Mouse (Mus musculus): ENCODE results near the gene Ccdc181.
"Not testable (repeated sequence)": the region's sequence is repeated elsewhere in the genome, so short reads cannot be mapped to it uniquely, and the experiment has no call there.

The Ccdc181 gene

DNA sequence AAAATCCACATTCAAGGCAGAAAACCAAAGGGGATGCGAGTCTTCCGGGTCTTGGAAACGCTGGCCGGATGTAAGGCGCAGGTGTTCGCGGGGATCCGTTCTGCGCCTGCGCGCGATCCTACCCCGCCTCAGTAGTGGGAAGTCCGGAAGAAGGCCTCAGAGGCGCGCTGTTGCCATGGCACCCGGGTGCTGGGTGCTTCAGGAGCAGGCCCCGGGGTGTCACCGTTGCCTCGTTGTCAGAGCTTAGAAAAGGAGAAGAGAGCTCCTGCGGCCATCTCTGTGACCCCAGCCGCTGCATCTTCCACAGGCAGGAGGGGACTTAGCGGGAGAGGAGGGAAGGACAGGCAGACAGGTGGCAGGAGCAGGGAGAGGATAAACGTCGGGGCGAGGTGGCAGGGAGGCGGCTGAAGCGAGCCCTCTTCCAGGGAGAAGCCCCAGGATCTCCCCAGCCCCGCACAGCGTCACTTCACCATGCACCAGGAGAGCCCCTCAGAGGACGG lies at the start of gene Ccdc181:
Gene Ccdc181, plus strand, starts transcription at position 131 of the 500 bp plus-strand sequence.
- DNase-seq (ENCODE audit: low spot score): peak; percentile 99

- not testable (repeated sequence) for DNase-seq (ENCODE audit: low spot score)
These were observed 43.3 kb upstream of the Ccdc181 start for GRCm38 (mm10) chr1:164231937-164232570.

GRCm38 (mm10) chr1:164233447-164233846 lies 41.9 kb upstream of the Ccdc181 start:
- no peak for DNase-seq (ENCODE audit: low spot score)

GRCm38 (mm10) chr1:164235078-164235477 lies 40.3 kb upstream of the Ccdc181 start:
- no peak for DNase-seq (ENCODE audit: low spot score)

- DNase-seq (ENCODE audit: low spot score): no peak
These were observed 39.3 kb upstream of the Ccdc181 start for GRCm38 (mm10) chr1:164236078-164236477.

GRCm38 (mm10) chr1:164241494-164241893 lies 33.9 kb upstream of the Ccdc181 start:
- DNase-seq (ENCODE audit: low spot score): no peak

DNA sequence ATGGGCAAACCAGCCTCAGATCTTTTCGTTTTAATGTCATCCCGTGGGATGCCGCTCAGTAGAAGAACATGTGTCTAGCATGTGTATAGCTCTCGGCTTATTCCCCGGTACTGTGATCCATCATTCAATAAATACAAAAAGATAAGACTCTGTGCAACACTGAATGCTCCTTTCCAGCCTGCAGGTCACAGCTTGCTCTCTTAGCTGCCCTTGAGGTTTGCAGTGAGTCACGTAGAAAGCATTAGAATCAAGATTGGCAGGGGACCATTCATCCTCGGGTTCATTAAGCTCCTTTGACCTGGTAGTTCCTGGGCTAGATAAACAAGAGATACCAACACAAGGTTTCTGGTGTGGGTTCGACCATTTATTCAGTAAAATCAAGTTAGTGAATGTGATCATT lies 32.6 kb upstream of the Ccdc181 start:
- peak; percentile 49 for DNase-seq (ENCODE audit: low spot score)

DNA sequence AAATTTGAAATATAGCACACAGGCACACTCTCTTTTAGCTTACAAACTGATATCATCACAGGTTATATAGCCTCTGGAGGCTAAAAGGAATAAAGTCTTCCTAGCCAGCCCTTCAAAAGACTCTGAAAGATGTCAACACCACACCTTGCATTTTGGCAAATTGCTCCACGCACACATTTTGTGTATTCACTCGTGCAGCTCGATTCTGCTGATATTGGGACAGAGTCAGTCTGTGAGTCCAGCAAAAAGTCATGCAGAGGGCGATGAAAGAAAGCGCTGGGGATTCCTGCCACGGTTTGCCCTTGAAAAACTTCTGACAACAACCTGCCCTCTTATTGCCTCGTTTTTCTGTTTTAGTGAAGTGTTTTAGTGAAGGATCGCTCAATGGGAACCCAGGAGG lies 27.9 kb upstream of the Ccdc181 start:
- DNase-seq (ENCODE audit: low spot score): no peak

- peak; percentile 70 for DNase-seq (ENCODE audit: low spot score)
These were observed 27.4 kb upstream of the Ccdc181 start for GRCm38 (mm10) chr1:164247971-164248370.

DNA sequence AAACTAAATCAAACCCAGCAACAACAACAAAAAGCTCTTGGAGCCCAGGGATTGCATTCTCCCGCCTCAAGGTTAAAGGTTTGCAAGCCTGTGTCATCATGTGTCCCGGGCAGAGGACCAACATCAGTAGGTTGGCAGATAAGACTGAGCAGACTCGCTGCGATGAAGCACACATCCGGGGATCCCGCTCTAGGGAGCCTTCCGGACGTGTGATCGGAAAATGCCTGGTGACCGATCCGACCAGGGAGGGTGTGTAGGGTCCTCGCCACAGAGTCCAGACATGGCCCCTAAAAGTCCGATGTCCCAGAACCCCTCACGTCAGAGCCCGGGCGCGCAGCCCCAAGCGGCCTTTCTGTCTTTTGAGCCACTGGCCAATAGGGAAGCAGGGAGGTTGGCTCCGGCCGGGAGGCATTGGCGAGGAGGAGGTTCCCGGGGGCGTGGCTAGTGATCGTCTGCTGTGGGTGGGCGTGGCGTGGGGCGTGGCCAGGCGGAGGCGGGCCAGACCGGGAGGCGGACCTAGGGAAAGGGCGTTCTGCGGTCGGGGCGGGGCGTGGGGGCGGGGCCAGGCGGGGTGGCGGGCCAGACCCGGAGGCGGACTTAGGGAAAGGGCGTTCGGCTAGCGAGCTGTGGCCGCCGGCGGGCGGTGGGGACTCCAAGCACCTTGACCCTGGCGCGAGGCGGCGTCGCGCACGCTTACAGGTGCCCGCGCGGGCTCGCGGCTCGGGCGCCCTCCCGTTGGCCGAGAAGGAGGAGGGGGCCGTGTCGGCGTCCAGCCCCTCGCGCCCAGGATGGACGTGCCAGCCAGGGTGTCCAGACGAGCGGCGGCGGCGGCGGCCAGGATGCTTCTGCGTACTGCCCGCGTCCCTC lies 26.7 kb upstream of the Ccdc181 start, which contains the start of gene Slc19a2:
Gene Slc19a2, plus strand, starts transcription at position 582 of the 867 bp plus-strand sequence.
- DNase-seq (ENCODE audit: low spot score): peak; percentile 99

GRCm38 (mm10) chr1:164249332-164249711 lies 26.1 kb upstream of the Ccdc181 start:
- DNase-seq (ENCODE audit: low spot score): no peak

- DNase-seq (ENCODE audit: low spot score): peak; percentile 42
These were observed 24.8 kb upstream of the Ccdc181 start for GRCm38 (mm10) chr1:164250391-164251150.

DNA sequence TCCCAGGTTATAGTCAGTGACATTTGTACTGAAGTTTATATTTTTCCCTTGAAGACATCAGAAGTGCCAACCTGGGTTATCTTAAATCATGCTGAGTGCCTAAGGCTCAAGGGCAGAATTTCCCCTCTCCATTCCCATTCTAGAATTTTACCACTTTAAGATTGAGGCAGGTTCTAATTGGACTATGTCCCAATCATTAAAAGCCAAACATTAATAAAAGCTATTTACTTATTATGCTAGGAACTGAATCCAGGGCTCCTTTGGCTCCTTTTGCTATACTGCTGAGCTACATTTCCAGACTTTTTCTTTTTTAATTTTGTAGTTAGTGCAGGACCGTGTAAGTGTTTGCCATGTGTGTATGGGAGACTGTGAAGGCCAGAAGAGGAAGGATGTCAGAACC lies 23.9 kb upstream of the Ccdc181 start:
- DNase-seq (ENCODE audit: low spot score): no peak

DNA sequence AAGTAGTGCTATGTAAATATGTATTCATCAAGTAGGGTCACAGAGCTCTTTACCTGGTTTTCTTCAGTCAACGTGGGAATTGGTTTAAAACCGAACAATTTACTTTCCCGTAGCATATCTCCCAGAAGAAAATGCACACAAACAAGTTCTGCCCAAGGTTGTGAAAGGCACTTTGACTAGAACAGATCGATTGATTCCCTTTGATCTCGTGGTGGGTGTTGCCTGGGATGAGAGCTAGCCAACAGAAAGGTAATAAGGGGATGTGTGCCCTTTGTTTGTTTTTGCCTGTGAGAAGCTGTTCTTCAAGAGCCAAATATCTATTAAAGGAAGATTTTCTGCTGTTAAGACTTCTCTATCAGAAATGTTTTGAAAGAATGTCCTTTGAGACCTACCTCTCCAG lies 22.8 kb upstream of the Ccdc181 start:
- no peak for DNase-seq (ENCODE audit: low spot score)

- no peak for DNase-seq (ENCODE audit: low spot score)
These were observed 20.5 kb upstream of the Ccdc181 start for GRCm38 (mm10) chr1:164254836-164255235.

DNA sequence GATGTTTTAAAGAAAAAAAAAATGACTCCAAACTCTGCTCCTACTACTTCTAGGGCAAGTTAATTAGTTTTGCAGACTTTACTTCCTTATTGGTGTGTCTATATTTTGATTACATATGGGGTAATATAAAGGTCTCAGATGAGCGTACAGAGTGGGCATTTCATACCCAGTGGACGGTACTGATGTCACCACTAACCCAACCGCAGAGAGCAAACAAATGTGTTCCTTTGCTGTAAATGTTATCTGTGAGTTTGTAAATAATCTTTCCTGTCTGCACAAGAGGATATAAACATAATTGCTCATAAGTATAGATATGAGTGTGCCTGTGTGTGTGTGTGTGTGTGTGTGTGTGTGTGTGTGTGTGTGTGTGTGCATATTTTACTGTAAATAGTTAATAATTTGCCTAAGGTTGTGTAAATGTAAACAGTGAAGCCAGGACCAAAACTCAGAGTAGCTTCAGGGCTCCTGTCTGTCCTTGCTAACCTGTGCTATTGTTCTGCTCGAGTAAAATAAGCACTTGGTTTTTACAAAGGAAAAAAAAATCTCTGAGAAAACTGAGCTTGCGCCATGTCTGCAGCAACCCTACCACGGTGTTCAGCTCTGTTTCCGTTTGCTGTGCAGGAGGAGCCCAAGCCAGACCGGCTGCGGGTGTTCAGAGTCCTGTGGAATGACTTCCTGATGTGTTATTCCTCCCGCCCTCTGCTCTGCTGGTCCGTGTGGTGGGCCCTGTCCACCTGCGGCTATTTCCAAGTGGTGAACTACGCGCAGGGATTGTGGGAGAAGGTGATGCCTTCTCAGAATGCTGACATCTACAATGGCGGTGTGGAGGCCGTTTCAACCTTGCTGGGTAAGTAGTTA lies 15.0 kb upstream of the Ccdc181 start:
- DNase-seq (ENCODE audit: low spot score): no peak

GRCm38 (mm10) chr1:164261553-164261952 lies 13.8 kb upstream of the Ccdc181 start:
- peak; percentile 88 for DNase-seq (ENCODE audit: low spot score)

GRCm38 (mm10) chr1:164270941-164271340 lies 4.4 kb upstream of the Ccdc181 start:
- no peak for DNase-seq (ENCODE audit: low spot score)

DNA sequence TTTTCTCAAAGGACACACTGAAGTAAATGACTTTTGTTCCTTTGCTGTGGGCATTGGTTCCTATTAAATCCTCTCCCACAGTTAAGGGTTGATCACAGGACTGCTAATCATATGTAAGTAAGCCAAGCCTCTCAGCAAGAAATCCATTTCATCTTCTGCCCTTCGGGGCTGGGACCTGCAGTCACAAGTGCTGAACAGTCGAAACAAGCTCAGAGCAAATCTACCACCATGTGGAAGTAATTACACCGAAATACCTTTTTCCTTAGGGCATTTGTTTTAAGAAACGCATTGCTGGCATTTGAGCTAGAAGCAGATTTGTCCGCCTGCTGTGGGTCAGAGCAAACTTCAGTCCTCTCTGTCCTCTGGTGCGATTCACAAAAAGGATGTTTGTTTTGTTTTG lies 1.7 kb upstream of the Ccdc181 start:
- no peak for DNase-seq (ENCODE audit: low spot score)

DNA sequence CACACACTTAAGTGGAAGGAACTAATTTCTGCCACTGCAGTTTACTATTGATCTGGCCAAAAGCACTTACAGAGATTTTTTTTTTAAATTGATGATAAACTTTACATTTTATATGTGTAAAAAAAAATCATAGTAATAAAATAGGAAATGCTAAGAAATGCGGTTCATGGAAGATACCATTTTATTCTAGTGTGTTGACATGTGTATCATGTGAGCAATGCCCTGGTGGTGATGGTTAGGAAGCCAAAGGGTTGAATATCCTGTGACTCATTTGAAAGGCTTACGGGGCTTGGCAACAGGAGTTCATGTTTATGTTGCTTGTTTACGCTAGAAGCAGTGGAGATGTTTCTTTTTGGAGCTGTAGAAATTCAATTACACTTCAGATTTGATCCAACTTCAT lies 1.2 kb downstream of the Ccdc181 start:
- DNase-seq (ENCODE audit: low spot score): peak; percentile 71

DNA sequence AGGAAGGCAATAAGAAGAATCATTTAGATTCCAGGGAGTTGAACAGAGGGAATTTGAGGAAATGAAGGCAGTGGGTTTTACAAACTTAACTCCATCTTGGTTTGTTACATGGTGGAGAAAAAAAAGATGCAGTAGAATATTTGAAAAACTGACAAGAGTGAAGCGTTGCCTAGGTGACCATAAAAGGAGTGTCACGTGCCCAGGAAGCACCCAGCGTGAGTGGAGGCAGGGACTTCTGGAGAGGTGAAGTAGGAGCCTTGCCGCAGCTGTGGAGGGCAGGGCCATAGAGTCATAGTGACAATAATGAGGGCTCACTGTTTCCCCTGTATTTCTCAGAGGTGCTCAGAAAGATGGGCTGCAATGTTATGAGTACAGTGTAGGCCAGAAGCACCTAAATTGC lies 3.9 kb downstream of the Ccdc181 start:
- no peak for DNase-seq (ENCODE audit: low spot score)
